Mouse (Mus musculus) heart, adult 18-20 months (tissue): ENCODE measurements at regions not wholly inside any gene's neighbourhood (a gene's known extent, or its start where the extent isn't known, plus 50 kb on each side); places are given as distances from the start of the nearest gene placed in this dataset.

Experiments
- DNase-seq, 2 experiments: peaks; one replicate each; pipeline ENCODE4 v3.0.0; 2021 to 2022; ENCODE audit warnings: mixed read lengths in 1 of 2

GRCm38 (mm10) chr13:28693078-28693477 lies 260.4 kb downstream of the Sox4 start:
- DNase-seq, result no peak

GRCm38 (mm10) chr13:28692587-28692986 lies 260.9 kb downstream of the Sox4 start:
- DNase-seq, result no peak

DNA sequence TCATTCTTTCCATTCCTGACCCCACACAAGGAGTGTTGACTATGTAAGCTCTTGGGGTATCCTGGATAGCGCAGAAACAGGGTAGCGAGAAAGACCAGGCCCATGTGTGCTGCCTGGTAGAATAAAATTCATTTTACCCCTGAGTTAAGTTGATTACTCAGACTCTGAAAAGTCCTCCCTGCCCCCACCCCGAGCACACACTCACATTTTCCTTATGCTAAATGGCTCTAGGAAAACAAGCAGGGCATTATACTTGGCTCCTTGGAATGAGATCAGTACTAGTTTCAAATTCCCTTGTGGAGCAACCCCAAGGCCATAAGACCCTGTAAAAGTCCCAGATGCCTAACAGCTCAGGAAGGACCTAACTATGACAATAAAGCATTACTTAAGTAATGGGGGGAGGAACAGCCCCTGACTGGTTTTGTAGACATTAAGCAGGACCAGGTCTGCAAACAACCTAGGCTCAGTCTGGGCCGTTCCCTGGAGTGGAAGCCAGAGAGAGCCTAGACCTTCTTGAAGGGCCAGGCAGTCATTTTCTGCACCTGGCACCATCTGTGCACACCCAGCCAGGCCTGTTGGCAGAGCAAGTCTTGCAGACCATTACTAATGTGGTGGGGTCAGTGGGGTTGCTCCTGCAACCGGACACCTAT lies 262.9 kb downstream of the Sox4 start:
- DNase-seq, result no peak

GRCm38 (mm10) chr13:28687838-28688237 lies 265.7 kb downstream of the Sox4 start:
- DNase-seq, result no peak

DNA sequence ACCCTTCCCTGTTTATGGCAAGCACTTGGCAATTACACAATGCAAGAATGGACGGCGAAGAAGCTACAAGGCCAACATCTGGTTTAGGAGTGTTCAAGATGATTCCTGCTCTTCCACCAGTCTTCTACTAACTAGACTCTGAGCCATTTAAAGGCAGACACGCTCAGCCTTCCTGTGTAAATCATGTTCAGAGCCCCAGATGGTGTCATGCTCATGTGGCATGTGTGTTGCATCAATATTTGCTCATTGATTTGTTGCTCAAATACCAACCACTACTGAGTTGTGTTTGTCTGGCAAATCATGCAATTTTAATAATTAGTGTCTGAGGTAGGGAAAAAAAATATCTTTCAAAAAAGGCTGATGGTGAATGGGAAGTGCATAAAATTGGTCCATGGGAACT lies 269.2 kb downstream of the Sox4 start:
- no peak for DNase-seq

DNA sequence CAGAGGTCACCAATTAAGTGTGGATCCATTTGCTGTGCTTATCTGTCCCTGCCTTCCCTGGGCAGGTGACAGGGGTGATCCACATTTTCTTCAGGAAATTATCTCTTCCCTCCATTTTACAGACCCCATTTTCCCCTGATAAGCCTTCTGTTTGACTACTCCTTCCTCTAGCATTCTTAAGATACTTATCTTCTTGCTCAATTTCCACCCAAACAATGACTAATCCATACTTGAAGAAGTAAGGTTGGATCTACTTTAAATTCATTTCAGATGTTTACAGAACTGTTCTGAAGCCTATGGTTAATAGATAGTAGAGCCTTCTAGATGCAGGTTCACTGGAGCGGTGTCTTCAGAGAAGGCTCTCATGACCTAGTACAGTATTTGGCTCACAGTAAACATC lies 273.2 kb downstream of the Sox4 start:
- DNase-seq, result no peak

- no peak for DNase-seq
Measured at GRCm38 (mm10) chr13:28673622-28674021, 279.9 kb downstream of the Sox4 start.

- DNase-seq, result no peak
Measured at GRCm38 (mm10) chr13:28671543-28671942, 282.0 kb downstream of the Sox4 start.

- DNase-seq, result no peak
Measured at GRCm38 (mm10) chr13:28669832-28670585, 283.5 kb downstream of the Sox4 start.

GRCm38 (mm10) chr13:28666832-28667231 lies 286.7 kb downstream of the Sox4 start:
- no peak for DNase-seq

- DNase-seq, result no peak
Measured at GRCm38 (mm10) chr13:28665150-28665549, 288.4 kb downstream of the Sox4 start.

DNA sequence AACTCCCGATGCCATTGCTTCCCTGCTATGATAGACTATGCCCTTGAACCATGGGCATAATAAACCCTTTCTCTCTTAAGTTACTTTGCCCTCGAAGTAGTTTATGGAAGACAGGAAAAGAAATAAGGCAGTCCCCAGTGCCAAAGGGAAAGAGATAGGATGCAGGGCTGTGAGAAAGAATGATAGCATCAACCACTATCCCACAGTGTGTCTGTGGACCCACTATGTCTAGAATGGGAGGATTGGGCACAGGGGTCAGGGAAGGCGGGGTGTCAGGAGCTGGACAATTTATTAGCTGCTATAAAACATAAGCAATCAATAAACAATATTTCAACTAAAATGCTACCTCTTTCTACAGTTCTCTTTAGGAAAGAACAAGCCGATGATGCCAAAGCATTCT lies 288.8 kb downstream of the Sox4 start:
- DNase-seq, result no peak

- no peak for DNase-seq
Measured at GRCm38 (mm10) chr13:28663950-28664681, 289.4 kb downstream of the Sox4 start.

- peak in 1 of 2 experiments; percentile 30 for DNase-seq
Measured at GRCm38 (mm10) chr13:28663459-28663858, 290.1 kb downstream of the Sox4 start.

DNA sequence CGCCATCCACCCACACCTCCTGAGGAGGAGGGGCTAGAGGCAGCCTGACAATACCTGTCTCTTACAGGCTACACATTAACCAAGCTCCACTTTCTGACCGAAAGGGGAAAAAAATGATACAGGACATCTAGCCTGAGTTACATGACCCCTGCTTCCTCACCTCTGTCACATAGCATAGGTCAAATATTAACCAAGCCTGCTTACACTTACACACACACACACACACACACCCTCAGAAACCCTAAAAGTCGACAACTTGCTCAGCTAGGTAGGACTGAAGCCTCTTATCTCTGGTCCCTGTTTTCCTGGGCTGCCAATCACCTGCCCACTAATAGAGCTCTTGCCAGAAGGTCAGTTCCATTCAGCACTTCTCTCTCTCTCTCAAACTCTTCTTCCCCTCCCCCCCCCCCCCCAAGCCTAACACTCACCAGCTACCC lies 291.2 kb downstream of the Sox4 start:
- DNase-seq, result no peak

GRCm38 (mm10) chr13:28660151-28660550 lies 293.4 kb downstream of the Sox4 start:
- DNase-seq, result no peak

DNA sequence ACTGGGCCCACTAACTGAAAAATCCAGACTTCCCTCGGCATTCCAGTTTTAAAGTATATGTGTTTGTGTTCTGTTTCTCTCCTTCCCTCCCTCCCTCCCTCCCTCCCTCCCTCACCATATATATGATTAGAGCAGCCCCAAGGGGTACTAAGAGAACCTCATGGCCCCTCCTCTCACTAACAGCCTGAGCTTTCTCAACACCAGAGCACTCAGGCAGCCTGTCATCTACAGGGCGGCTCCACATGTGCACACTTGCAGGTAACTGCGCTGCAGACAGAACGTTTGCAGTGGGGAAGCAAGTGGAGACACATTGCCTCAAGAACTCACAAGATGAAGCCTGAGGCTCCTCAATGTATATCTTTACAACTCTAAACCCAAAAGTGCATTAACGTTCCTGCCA lies 294.9 kb downstream of the Sox4 start:
- no peak for DNase-seq

DNA sequence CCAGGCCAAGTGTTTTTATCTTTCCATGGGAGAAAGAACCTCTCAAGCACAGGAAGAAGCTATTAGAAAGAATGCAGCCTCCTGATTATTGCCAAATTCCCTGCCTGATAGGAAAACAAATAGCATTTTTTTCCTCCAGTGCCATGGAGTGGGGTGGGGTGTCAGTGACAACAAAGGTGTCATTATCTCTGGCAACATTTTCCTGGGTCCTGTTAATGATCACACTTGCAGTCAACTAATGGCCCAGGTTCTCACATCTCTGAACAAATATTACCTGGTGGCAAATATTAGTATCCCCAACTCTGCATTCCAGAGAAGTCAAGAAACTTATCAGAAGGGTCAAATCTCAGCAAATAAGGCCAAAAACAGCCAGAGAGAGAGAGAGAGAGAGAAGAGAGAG lies 298.6 kb downstream of the Sox4 start:
- no peak for DNase-seq

DNA sequence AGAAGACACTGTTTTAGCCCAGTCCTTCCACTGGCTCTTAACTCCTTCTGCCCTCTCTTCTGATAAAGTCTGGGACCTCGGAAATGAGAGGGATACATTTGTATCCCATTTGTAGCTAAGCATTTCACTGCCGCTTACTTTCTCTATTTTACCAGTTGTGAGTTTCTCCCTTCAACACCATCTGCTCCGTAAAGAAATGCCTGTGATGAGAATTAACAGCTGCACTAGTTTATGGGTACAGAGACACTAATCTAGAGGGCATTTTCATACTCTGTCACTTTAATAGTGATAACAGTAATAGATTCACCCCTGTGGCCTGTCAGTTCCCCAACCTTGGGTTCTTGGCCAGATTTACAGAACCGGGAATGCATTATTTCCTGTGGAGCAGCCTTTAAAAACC lies 300.2 kb downstream of the Sox4 start:
- no peak for DNase-seq

DNA sequence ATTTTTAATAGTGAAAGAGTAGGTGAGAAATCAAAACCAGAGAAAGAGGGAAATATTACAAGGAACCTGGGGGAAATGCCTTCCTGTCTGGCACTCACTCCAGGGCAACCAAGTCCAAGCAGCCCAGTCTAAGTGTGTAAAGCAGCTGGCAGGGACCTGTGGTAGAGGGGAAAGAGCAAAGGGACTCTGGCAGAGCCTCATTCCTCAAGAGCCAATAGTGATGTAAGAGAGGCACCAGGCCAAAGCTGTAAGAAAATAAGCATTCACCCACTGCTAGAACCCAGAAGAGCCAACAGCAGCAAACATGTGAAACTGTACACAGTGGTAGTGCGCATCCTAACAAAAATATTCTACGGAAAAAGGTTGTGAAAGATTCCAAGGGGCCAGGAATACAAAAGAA lies 301.7 kb downstream of the Sox4 start:
- DNase-seq, result peak; percentile 65 to 68

GRCm38 (mm10) chr13:28645881-28646280 lies 307.6 kb downstream of the Sox4 start:
- no peak for DNase-seq

- DNase-seq, result no peak
Measured at GRCm38 (mm10) chr13:28644846-28645574, 308.5 kb downstream of the Sox4 start.

GRCm38 (mm10) chr13:28640826-28641225 lies 312.7 kb downstream of the Sox4 start:
- DNase-seq, result no peak
